Mouse (Mus musculus): ENCODE results near the gene Aebp2. TPM values are rescaled to one million over a fixed set of nuclear protein-coding genes. Genes with fewer than 3 reads are reported as not detected.

The Aebp2 gene
- polyA plus RNA-seq, 1 experiment from 2014 or later: 11.5 TPM

DNA sequence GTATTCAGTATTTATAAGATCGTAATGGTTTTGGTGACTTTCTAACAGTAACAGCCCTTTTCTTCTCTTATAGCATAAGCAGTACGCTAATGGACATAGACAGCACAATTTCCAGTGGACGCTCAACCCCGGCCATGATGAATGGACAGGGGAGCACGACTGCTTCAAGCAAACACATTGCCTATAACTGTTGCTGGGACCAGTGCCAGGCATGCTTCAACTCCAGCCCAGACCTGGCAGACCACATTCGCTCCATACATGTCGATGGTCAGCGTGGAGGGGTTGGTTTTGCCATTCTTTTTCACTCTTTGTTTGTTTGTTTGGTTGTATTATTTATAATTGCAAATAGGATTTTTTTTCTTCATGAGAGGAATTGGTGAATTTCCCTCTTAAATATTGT, 11.2 kb downstream of the Aebp2 start:
- no peak overlapping the region for H3K4me2 ChIP-seq
- H3K4me3 ChIP-seq: no peak overlapping the region
- H3K9ac ChIP-seq: no peak overlapping the region
- no peak overlapping the region for H3K27ac ChIP-seq
- H3K36me3 ChIP-seq: peaks cover 31% of the 10 kb centered on the region
- H3K4me1 ChIP-seq: no peaks in the 10 kb centered on the region
- WGBS: 75% methylated on average over 8 of the region's 8 CpGs
- ATAC-seq (ENCODE audit: borderline replicate concordance, extremely low read depth, low FRiP score, low TSS enrichment): no peak
- no peaks in the 10 kb centered on the region for H3K9me3 ChIP-seq
- H3K27me3 ChIP-seq: no peaks in the 10 kb centered on the region

DNA sequence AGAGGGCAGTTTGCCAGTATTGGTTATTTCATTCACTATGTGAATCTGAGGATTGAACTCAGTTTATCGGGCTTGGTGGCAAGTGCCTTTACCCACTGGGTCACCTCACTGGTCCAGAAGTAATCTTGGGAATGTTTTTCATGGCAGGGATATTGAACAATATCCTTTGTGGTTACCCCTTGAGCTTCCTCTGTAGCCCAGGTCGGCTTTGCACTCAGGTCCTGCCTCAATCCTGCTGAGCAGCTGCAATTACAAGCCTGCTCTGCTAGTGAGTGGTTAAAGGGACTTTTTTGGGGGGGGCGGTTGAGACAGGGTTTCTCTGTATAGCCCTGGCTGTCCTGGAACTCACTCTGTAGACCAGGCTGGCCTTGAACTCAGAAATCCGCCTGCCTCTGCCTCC, 13.8 kb downstream of the Aebp2 start:
- Histone ChIP-seq H3K4me3 (no peak overlapping the region), H3K9me3 (no peaks in the 10 kb centered on the region), H3K27me3 (no peaks in the 10 kb centered on the region), H3K9ac (no peak overlapping the region), H3K36me3 (peaks cover 54% of the 10 kb centered on the region), H3K4me1 (no peaks in the 10 kb centered on the region), H3K27ac (no peak overlapping the region), H3K4me2 (no peak overlapping the region)
- 87% methylated on average over 4 of the region's 4 CpGs for WGBS
- ATAC-seq (ENCODE audit: borderline replicate concordance, extremely low read depth, low FRiP score, low TSS enrichment): no peak

DNA sequence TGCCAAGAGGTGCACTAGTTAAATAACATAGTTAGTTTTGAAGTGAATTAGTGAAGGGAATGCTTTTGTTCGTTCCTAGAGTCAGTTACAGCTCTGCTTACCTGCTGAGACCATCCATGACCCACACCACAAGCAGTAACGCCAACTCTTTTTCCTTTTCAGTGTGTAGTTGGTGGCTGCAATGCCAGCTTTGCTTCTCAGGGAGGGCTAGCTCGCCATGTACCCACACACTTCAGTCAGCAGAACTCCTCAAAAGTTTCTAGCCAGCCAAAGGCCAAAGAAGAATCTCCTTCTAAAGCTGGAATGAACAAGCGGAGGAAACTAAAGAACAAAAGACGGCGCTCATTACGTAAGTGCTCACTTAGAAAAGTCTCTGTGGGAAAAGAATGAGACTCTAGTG, 19.5 kb downstream of the Aebp2 start:
- 86% methylated on average over 7 of the region's 7 CpGs for WGBS
- no peaks in the 10 kb centered on the region for H3K9me3 ChIP-seq
- no peaks in the 10 kb centered on the region for H3K27me3 ChIP-seq
- no peak overlapping the region for H3K4me2 ChIP-seq
- peaks cover 73% of the 10 kb centered on the region for H3K36me3 ChIP-seq
- H3K27ac ChIP-seq: no peak overlapping the region
- no peak overlapping the region for H3K9ac ChIP-seq
- H3K4me3 ChIP-seq: no peak overlapping the region
- ATAC-seq (ENCODE audit: borderline replicate concordance, extremely low read depth, low FRiP score, low TSS enrichment): no peak
- no peaks in the 10 kb centered on the region for H3K4me1 ChIP-seq

DNA sequence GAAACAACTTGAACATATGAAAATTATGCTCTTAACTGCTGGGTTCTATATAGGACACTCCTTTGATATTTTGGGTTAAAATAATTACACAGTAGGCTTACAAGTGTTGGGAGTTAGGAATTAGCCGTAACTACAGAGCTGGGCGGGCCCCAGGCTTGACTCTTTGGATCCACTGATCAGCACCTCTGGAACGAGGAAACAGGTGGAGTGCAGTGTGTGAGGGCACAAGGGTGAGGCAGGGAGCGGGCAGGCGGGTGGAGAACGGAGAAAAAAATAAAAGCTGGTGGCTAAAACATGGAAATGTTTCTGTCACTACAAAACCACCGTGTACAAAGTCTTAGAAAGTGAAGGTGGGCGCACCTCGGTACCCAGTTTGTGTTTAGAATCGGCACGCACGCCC, 20.2 kb downstream of the Aebp2 start:
- ATAC-seq (ENCODE audit: borderline replicate concordance, extremely low read depth, low FRiP score, low TSS enrichment): no peak

DNA sequence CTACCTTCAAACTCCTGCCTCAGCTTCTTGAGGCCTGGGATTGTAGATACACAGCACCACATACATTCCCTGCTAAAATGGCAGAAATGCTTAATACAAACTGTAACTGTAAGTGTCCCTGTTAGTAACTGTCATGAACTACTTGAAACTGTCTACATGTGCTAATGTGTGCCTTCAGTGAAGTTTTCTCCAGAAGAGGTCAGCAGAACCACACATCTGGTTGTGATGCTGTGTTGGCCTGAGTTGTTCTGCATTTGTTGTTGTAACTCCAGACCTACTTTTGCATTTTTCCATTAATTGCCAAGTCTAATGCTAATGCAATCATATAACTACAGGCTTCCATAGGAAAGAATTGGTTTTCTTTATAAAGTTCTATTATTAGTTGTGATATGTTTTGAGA, 23.5 kb downstream of the Aebp2 start:
- Histone ChIP-seq H3K27ac (no peak overlapping the region), H3K9me3 (no peaks in the 10 kb centered on the region), H3K27me3 (no peaks in the 10 kb centered on the region), H3K4me2 (no peak overlapping the region), H3K9ac (no peak overlapping the region), H3K4me1 (no peaks in the 10 kb centered on the region), H3K4me3 (no peak overlapping the region), H3K36me3 (peaks cover 67% of the 10 kb centered on the region)
- no peak for ATAC-seq (ENCODE audit: borderline replicate concordance, extremely low read depth, low FRiP score, low TSS enrichment)

More for the DNA sequence above, 20.2 kb downstream of the Aebp2 start:
- peaks cover 73% of the 10 kb centered on the region for H3K36me3 ChIP-seq
- H3K9ac ChIP-seq: no peak overlapping the region
- no peaks in the 10 kb centered on the region for H3K27me3 ChIP-seq
- H3K4me1 ChIP-seq: no peaks in the 10 kb centered on the region
- no peak overlapping the region for H3K4me3 ChIP-seq
- H3K9me3 ChIP-seq: no peaks in the 10 kb centered on the region
- no peak overlapping the region for H3K4me2 ChIP-seq
- no peak overlapping the region for H3K27ac ChIP-seq
- WGBS: 90% methylated on average over 12 of the region's 12 CpGs

DNA sequence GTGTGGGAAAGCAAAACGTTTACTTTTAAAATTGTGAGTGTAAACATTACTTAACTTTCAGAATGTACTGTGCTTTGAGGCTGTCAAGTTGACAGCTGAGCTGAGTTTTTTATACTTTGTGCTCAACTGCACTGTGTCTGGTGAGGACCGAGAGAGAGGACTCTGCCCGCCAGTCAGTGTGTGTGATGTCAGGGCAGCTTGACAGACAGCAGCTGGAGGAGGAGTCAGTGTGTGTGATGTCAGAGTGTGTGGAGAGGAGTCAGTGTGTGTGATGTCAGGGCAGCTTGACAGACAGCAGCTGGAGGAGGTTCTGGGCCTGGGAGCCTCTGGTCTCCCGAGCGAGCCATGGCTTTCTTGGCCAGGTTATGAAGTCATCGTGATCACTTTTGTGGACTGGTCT, 24.4 kb downstream of the Aebp2 start:
- H3K4me1 ChIP-seq: no peaks in the 10 kb centered on the region
- peaks cover 61% of the 10 kb centered on the region for H3K36me3 ChIP-seq
- no peak overlapping the region for H3K9ac ChIP-seq
- H3K9me3 ChIP-seq: no peaks in the 10 kb centered on the region
- H3K4me3 ChIP-seq: no peak overlapping the region
- H3K4me2 ChIP-seq: no peak overlapping the region
- ATAC-seq (ENCODE audit: borderline replicate concordance, extremely low read depth, low FRiP score, low TSS enrichment): peak; percentile 92
- no peaks in the 10 kb centered on the region for H3K27me3 ChIP-seq
- H3K27ac ChIP-seq: no peak overlapping the region; the same call in 1 of the 2 replicates
- WGBS: 45% methylated on average over 6 of the region's 6 CpGs

DNA sequence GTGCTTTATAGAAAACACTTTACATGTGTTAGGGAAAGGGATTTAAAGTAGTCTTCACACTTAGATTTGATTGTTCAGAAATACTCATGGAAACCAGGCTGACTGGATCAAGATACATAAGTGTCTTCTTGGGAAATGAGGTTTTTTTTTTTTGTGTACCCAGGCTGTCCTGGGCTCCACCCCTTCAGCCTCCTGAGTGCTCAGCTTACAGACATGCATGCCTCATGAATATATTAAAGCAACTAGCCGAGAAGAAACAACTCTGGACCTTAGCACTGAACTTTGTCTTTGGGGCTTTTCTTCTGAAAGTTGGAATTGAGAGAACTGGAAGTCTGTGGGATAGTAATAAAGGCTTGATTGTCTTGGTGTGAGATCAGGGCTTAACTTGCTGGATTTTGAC, 27.3 kb downstream of the Aebp2 start:
- ATAC-seq (ENCODE audit: borderline replicate concordance, extremely low read depth, low FRiP score, low TSS enrichment): no peak
- peaks cover 52% of the 10 kb centered on the region for H3K36me3 ChIP-seq

DNA sequence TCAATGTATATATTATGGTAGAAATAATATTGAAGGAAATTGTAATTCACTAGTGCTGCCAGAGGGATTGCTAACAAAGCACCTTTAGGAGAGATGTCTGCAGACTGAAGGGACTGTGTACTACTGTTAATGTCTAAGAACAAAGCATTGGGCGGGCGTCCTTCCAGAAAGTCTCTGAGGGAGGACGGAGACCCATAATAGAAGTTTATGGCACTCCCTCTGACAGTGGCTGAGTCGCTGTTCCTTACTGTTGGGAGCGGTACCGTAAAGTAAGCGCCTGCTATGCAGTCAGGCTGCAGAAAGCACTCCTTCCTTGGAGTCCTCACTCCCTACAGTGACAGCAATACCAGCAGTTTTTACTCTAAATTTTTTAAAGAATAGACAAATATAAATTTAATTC, 29.5 kb downstream of the Aebp2 start:
- no peak for ATAC-seq (ENCODE audit: borderline replicate concordance, extremely low read depth, low FRiP score, low TSS enrichment)
- Histone ChIP-seq H3K27me3 (no peaks in the 10 kb centered on the region), H3K36me3 (peaks cover 47% of the 10 kb centered on the region)

More for the DNA sequence above, 27.3 kb downstream of the Aebp2 start:
- H3K27me3 ChIP-seq: no peaks in the 10 kb centered on the region
- no peak overlapping the region for H3K9ac ChIP-seq
- H3K4me1 ChIP-seq: no peaks in the 10 kb centered on the region
- H3K4me3 ChIP-seq: no peak overlapping the region
- 10% methylated on average over 1 of the region's 1 CpGs for WGBS
- no peaks in the 10 kb centered on the region for H3K9me3 ChIP-seq
- no peak overlapping the region for H3K4me2 ChIP-seq
- no peak overlapping the region for H3K27ac ChIP-seq

DNA sequence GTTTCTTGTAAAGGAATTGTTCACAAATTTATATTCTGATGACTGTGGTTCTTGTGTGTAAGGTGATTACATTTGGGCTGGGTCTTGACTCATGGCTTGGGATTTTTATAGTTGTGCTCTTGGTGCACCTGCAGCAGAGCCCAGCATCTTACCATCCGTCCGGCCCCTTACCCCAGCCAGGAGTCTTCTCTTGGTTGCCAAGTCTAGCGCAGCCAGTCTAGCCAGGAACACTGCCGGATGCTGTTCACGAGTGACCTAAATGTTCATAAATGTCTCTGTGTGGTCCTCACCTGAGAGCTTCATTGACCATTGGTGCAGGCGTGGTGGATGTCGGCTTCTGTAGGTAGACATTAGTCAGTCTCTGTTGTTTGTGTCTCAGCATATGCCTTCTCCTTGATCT, 33.0 kb downstream of the Aebp2 start:
- Histone ChIP-seq H3K36me3 (peaks cover 24% of the 10 kb centered on the region), H3K4me1 (no peaks in the 10 kb centered on the region), H3K4me3 (no peak overlapping the region), H3K4me2 (no peak overlapping the region), H3K27ac (no peak overlapping the region), H3K9ac (no peak overlapping the region), H3K9me3 (no peaks in the 10 kb centered on the region), H3K27me3 (no peaks in the 10 kb centered on the region)
- 91% methylated on average over 7 of the region's 7 CpGs for WGBS
- ATAC-seq (ENCODE audit: borderline replicate concordance, extremely low read depth, low FRiP score, low TSS enrichment): no peak

More for the DNA sequence above, 29.5 kb downstream of the Aebp2 start:
- no peak overlapping the region for H3K4me2 ChIP-seq
- H3K9me3 ChIP-seq: no peaks in the 10 kb centered on the region
- no peak overlapping the region for H3K9ac ChIP-seq
- WGBS: 81% methylated on average over 7 of the region's 7 CpGs
- no peak overlapping the region for H3K27ac ChIP-seq
- H3K4me3 ChIP-seq: no peak overlapping the region
- H3K4me1 ChIP-seq: no peaks in the 10 kb centered on the region

DNA sequence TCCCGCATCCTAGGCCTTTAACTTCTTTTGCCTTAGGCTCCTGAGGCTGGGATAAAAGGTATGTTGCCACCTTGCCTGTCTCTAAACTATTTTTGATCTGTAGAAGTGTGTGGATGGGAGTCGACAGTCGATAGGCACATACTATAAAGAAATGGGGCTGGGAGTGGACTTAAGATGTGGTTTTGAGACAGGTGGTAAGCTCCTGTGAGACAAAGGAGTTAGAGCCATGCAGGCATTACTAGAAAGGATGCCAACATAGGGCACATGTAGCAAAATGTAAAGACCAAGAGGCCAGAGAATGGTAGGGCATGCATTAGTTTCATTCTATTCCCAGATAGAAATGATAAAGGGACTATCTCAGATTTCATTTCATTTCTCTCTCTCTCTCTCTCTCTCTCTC, 34.5 kb downstream of the Aebp2 start:
- peaks cover 18% of the 10 kb centered on the region for H3K36me3 ChIP-seq
- H3K27ac ChIP-seq: no peak overlapping the region
- no peaks in the 10 kb centered on the region for H3K4me1 ChIP-seq
- ATAC-seq (ENCODE audit: borderline replicate concordance, extremely low read depth, low FRiP score, low TSS enrichment): no peak
- WGBS: 87% methylated on average over 3 of the region's 3 CpGs
- no peak overlapping the region for H3K9ac ChIP-seq
- no peaks in the 10 kb centered on the region for H3K27me3 ChIP-seq
- no peak overlapping the region for H3K4me2 ChIP-seq
- no peak overlapping the region for H3K4me3 ChIP-seq
- H3K9me3 ChIP-seq: no peaks in the 10 kb centered on the region

DNA sequence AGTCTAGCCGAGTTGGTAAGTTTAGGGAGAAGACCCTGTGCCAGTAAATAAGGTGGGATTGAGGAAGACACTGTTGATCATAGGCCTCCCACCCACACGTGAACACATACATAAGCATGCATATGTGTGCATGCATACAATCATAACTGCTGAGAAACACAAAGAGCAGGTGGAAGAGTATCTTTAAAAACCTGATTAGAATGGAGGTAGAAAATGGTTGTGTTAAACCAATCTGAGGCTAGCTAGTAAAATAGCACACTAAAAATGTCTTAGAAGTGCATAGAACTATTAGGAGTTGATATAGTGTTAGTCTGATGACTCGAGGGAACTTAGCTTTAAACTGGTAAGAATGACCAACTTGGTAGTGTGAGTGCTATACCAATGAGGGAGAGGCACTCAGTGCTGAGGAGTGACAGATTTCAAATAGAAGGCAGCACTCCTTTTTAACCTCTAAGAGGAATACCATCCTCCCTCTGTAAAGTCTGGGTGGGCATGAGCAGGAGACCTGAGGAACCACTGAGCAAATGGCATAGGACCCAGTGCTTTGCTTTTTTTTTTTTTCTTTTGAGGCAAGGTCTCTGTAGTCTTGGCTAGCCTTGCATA, 35.6 kb downstream of the Aebp2 start:
- H3K9ac ChIP-seq: no peak overlapping the region
- no peaks in the 10 kb centered on the region for H3K9me3 ChIP-seq
- H3K4me2 ChIP-seq: no peak overlapping the region
- H3K4me3 ChIP-seq: no peak overlapping the region
- WGBS: 80% methylated on average over 3 of the region's 3 CpGs
- H3K27ac ChIP-seq: no peak overlapping the region
- H3K4me1 ChIP-seq: no peaks in the 10 kb centered on the region
- H3K27me3 ChIP-seq: no peaks in the 10 kb centered on the region
- H3K36me3 ChIP-seq: peaks cover 11% of the 10 kb centered on the region
- ATAC-seq (ENCODE audit: borderline replicate concordance, extremely low read depth, low FRiP score, low TSS enrichment): no peak

DNA sequence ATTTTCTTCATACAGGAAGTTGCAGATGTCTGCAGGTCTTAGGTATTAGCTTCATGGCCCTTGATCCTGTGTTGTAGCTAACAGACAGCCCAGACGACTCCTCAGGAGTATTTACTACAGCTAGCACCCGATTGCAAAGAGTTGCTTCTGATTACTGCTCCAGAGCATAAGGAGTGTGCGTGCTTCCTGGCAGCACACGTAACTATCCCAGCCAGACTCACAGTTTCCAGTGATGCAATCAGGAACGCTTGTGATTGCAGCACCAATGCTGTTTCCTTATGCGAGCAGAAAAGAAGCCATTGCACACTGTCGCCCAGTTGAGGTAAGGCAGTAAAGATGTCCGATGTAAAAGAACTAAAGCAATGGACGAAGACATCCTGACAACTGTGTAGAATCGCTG, 38.6 kb downstream of the Aebp2 start:
- ATAC-seq (ENCODE audit: borderline replicate concordance, extremely low read depth, low FRiP score, low TSS enrichment): no peak
- peaks cover 5% of the 10 kb centered on the region for H3K4me1 ChIP-seq
- 88% methylated on average over 10 of the region's 10 CpGs for WGBS

DNA sequence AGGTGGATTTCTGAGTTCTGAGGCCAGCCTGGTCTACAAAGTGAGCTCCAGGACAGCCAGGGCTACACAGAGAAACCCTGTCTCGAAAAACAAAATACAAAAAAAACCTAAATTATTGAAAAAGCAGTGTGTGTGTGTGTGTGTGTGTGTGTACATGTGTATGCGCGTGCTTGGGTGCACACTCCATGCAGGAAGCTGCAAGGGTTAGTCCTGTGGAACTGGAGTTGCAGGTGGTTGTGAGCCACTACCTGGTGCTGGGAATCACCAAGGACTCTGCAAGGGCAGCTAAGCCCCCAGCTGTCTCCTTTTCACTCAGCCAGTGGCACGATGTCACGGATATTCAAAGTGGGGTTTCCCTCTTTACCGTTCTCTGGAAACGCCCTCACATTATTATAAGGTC, 39.3 kb downstream of the Aebp2 start:
- H3K4me2 ChIP-seq: no peak overlapping the region
- no peak overlapping the region for H3K9ac ChIP-seq
- ATAC-seq (ENCODE audit: borderline replicate concordance, extremely low read depth, low FRiP score, low TSS enrichment): no peak
- H3K27ac ChIP-seq: no peak overlapping the region
- WGBS: 83% methylated on average over 7 of the region's 7 CpGs
- no peaks in the 10 kb centered on the region for H3K9me3 ChIP-seq
- H3K36me3 ChIP-seq: no peaks in the 10 kb centered on the region
- H3K4me1 ChIP-seq: peaks cover 11% of the 10 kb centered on the region
- no peaks in the 10 kb centered on the region for H3K27me3 ChIP-seq
- H3K4me3 ChIP-seq: no peak overlapping the region

More for the DNA sequence above, 38.6 kb downstream of the Aebp2 start:
- Histone ChIP-seq H3K36me3 (no peaks in the 10 kb centered on the region), H3K9me3 (no peaks in the 10 kb centered on the region), H3K4me2 (no peak overlapping the region), H3K27ac (no peak overlapping the region), H3K27me3 (no peaks in the 10 kb centered on the region), H3K9ac (no peak overlapping the region), H3K4me3 (no peak overlapping the region)

All from lung, embryonic 15.5 days (tissue).